Mouse (Mus musculus): ENCODE results near the gene Ormdl1. TPM values are rescaled to one million over a fixed set of nuclear protein-coding genes. Genes with fewer than 3 reads are reported as not detected.
A peak's percentile ranks its signal among the peaks of the same experiment; 100 is the strongest.
"Not testable (repeated sequence)": the region's sequence is repeated elsewhere in the genome, so short reads cannot be mapped to it uniquely, and the experiment has no call there.

The Ormdl1 gene
- 10 to 100 TPM; 15.5 to 21.4 TPM for total RNA-seq (2021)
- polyA plus RNA-seq (2012; rRNA removed), result 2.1 and 2.6 TPM in 2 replicates
- long read RNA-seq, transcript Ormdl1-201 (4 exons, 1,910 nt), result major isoform, 26 of 32 reads
- long read RNA-seq, partial matches to known transcripts, result 6 of 32 reads
- long read RNA-seq, other reads (novel, unspliced or antisense), result 0 of 32 reads

GRCm38 (mm10) chr1:53296581-53297383, at the start of gene Ormdl1, which contains the start of the genes Pms1 and Gm28778:
Ormdl1 (plus strand) TSS chr1:53297095.
Pms1 (minus strand) TSS chr1:53297018.
Gm28778 (plus strand) TSS chr1:53297111.
- peak; percentile 98 for DNase-seq

DNA sequence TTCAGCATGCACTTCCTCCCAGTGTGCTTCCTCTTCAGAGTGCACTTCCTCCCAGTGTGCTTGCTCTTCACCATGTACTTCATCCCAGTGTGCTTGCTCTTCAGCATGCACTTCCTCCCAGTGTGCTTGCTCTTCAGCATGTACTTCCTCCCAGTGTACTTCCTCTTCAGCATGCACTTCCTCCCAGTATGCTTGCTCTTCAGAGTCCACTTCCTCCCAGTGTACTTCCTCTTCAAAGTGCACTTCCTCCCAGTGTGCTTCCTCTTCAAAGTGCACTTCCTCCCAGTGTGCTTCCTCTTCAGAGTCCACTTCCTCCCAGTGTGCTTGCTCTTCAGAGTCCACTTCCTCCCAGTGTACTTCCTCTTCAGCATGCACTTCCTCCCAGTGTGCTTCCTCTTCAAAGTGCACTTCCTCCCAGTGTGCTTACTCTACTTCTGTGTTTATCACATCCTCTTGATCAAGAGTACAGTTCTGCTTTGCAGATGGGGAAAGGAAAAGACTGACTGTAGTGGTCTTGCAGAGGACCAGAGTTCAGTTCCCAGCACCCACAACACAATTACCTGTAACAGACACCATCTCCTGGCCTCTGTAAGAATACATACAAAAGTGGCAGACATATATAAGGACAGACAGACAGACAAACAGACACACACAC, 31.8 kb upstream of the Ormdl1 start:
- DNase-seq, result not testable (repeated sequence)

- peak; percentile 30 for DNase-seq
These were observed 27.0 kb upstream of the Ormdl1 start for GRCm38 (mm10) chr1:53269901-53270300.

DNA sequence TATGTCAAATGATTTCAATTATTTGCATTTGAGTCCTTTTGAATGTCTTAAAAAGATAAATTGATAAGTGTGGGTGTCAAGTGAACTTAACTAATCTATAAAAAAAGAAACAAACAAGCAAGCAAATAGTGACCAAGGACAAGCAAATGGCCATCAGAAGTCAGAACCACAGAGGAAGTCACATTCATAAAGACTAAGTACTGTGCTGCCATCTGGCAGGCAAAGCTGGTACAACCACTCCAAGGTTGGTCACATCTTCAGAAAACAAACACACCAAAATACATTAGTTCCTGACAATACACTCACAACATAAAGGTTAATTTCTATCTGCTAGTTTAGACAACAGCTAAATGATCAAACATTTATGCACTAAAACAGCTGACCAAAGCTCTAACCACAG, 24.2 kb upstream of the Ormdl1 start:
- DNase-seq, result peak; percentile 15

- no peak for DNase-seq
These were observed 5.7 kb upstream of the Ormdl1 start for GRCm38 (mm10) chr1:53291197-53291596.

DNA sequence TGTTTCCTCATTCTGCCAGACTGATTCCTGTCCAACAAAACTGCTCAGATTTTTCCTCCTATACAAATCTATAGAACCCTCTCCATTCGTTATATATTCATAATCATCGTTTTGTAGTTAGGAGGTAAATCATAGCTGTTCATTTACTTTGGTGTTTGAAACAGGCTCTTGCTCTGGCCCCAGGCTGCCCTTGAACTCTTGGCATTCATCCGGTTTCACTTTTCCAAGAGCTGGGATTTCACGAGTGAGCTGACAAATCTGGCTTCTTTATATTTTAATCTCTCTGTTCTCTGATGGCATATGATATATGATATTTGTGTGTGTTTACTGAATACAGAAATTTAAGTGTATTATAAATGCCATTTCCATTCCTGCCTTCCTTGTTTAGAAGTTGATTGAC, 3.6 kb downstream of the Ormdl1 start:
- DNase-seq, result peak; percentile 26

- DNase-seq, result peak; percentile 92
These were observed 16.4 kb downstream of the Ormdl1 start, which contains the start of gene Osgepl1 for GRCm38 (mm10) chr1:53312989-53313967. Osgepl1 (plus strand) TSS chr1:53313624.

- DNase-seq, result no peak
These were observed 24.9 kb downstream of the Ormdl1 start for GRCm38 (mm10) chr1:53321662-53322344.

GRCm38 (mm10) chr1:53323254-53323653, 26.4 kb downstream of the Ormdl1 start:
- DNase-seq, result no peak

DNA sequence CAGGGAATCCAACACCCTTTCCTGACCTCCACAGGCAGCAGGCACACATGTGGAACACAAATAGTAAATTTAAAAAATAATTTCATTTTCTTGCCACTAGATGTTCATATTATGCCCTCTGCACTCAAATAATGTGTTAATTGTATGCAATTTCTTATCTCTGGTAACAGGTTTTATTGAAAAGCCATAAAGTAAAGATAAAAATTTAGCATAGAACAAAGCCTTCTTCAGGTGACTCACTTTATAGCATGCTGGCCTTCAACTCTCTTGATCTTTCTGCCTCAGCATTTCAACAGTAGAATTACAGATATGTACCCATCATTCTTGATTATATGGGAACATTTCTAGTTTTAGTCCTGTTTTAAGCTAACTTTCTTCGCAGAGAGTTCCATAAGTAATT, 27.4 kb downstream of the Ormdl1 start:
- no peak for DNase-seq

GRCm38 (mm10) chr1:53324827-53325494, 28.1 kb downstream of the Ormdl1 start:
- DNase-seq, result no peak

- not testable (repeated sequence) for DNase-seq
These were observed 36.6 kb downstream of the Ormdl1 start for GRCm38 (mm10) chr1:53333527-53333926.

- DNase-seq, result no peak
These were observed 38.6 kb downstream of the Ormdl1 start for GRCm38 (mm10) chr1:53335465-53335864.

DNA sequence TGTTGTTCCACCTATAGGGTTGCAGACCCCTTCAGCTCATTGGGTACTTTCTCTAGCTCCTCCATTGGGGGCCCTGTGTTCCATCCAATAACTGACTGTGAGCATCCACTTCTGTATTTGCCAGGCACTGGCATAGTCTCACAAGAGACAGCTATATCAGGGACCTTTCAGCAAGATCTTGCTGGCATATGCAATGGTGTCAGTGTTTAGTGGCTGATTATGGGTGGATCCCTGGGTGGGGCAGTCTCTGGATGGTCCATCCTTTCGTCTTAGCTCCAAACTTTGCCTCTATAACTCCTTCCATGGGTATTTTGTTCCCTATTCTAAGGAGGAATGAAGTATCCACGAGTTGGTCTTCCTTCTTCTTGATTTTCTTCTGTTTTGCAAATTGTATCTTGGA, 40.5 kb downstream of the Ormdl1 start:
- DNase-seq, result not testable (repeated sequence)

- no peak for DNase-seq
These were observed 44.2 kb downstream of the Ormdl1 start for GRCm38 (mm10) chr1:53341071-53341470.

DNA sequence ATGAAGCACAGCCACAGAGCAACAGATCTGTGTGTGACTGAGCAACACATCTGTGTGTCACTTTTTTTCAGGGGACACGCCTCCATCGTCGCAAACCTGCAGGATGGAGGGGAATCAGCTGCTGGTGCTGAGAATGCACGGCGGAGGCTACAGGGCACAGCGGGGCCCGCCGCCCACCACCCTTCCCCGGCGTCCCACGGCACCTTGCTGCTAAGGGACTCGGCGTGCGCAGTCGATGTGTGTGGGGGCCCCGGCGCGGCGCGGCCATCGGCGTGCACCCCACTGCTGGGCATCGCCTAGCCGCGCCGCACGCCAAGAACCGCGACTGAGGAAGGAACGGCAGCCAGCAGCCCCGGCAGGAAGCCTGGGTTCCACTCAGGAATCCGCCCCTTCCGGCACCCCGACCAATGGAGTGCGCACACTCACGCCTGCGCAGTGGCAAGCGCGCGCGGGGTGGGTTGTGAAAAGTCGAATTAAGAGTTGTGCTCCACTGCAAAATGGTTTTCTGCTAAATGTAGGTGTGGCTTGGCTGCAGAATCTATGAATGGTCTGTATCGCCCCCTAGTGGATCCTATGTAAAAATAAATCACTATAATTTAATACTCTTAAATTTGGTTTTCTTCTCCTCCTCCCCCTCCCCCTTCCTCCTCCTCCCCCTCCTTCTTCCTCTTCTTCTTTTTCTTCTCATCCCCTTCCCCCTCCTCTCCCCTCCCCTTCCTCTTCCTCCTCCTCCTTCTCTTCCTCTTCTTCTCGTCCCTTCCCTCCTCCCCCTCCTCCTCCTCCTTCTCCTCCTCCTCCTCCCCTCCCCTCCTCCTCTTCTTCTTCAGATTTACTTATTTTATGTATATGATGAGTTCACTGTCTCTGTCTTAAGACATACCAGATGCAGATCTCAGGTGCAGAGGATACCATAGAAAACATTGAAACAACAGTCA, 55.7 kb downstream of the Ormdl1 start, which contains the start of the genes Asdurf, Gm28551 and Asnsd1:
Asdurf (minus strand) TSS at position 293 of the 935 bp plus-strand sequence.
Gm28551 (minus strand) TSS at position 341 of the 935 bp plus-strand sequence.
Asnsd1 (minus strand) TSS at position 426 of the 935 bp plus-strand sequence.
- peak; percentile 99 for DNase-seq

DNA sequence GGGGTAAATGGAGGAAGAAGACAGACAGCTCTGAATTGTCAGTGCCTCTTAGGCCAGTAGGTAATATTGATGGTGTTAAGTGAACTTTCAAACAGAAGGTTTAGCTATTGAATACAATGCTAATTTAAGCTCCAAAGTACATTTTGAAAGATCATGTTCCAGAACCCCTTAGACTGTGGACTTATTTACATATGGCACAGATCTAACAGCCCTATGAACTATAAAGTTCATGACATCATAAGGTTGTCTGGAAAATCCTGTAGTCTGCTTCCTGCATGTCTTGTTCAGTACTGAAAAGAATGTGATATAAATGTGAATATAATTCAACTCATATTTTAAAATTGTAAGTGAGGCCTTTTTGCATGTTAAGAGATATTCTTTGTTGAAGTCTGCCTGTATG, 62.1 kb downstream of the Ormdl1 start:
- no peak for DNase-seq

All from adrenal gland, adult 2 months (tissue).